In genomic region chr6:134189174-134189573, GRCm38 (mm10) we compare ENCODE assay signal across 11 mouse cellular contexts.
A peak's percentile ranks its signal among the peaks of the same experiment; 100 is the strongest.
DNase-seq lines count a peak whose midpoint lies in the region; ATAC-seq and TF ChIP-seq lines count a peak whose summit lies in the region.
"Had no signal": no experiment of that assay in that cellular context is flagged by ENCODE, and none has a peak within 500 bp of the region (broad histone marks: within the 10 kb centered on the region; RNA-seq: fewer than 3 reads in every experiment).

No protein-coding gene starts in this region.

- peaks cover 18% of the 10 kb centered on the region for H3K4me1 ChIP-seq in kidney, postnatal 0 days (replicated peaks; ENCODE audit: insufficient read depth, low read length)
- peaks cover 29% of the 10 kb centered on the region for H3K4me1 ChIP-seq in embryonic facial prominence, embryonic 15.5 days
- H3K4me1 ChIP-seq in intestine, embryonic 14.5 days (replicated peaks; ENCODE audit: control insufficient read depth, insufficient read depth, low read length), result peaks cover 25% of the 10 kb centered on the region
- H3K4me1 ChIP-seq in midbrain, embryonic 16.5 days (ENCODE audit: control insufficient read depth, insufficient read depth, low read length), result peaks cover 14% of the 10 kb centered on the region

- no peaks in the 10 kb centered on the region for H3K27me3 ChIP-seq in kidney, postnatal 0 days (ENCODE audit: insufficient read depth, low read length)
- H3K27me3 ChIP-seq in embryonic facial prominence, embryonic 15.5 days, result no peaks in the 10 kb centered on the region
- no peaks in the 10 kb centered on the region for H3K27me3 ChIP-seq in intestine, embryonic 14.5 days (replicated peaks; ENCODE audit: control insufficient read depth, insufficient read depth, low read length)
- no peaks in the 10 kb centered on the region for H3K27me3 ChIP-seq in midbrain, embryonic 16.5 days (ENCODE audit: control insufficient read depth, insufficient read depth, low read depth, low read length)

- no peaks in the 10 kb centered on the region for H3K9me3 ChIP-seq in kidney, postnatal 0 days (replicated peaks; ENCODE audit: low read length)
- no peaks in the 10 kb centered on the region for H3K9me3 ChIP-seq in embryonic facial prominence, embryonic 15.5 days (replicated peaks)
- no peaks in the 10 kb centered on the region for H3K9me3 ChIP-seq in intestine, embryonic 14.5 days (ENCODE audit: control insufficient read depth, low read length)
- no peaks in the 10 kb centered on the region for H3K9me3 ChIP-seq in midbrain, embryonic 16.5 days (replicated peaks; ENCODE audit: control insufficient read depth, low read length, poor library complexity, severe bottlenecking)

- no peaks in the 10 kb centered on the region for H3K36me3 ChIP-seq in kidney, postnatal 0 days (ENCODE audit: insufficient read depth, low read length)
- H3K36me3 ChIP-seq in embryonic facial prominence, embryonic 15.5 days, result no peaks in the 10 kb centered on the region
- H3K36me3 ChIP-seq in intestine, embryonic 14.5 days (ENCODE audit: control insufficient read depth, insufficient read depth, low read length), result no peaks in the 10 kb centered on the region
- no peaks in the 10 kb centered on the region for H3K36me3 ChIP-seq in midbrain, embryonic 16.5 days (ENCODE audit: control insufficient read depth, insufficient read depth, low read length)

- no peak overlapping the region for H3K9ac ChIP-seq in kidney, postnatal 0 days (ENCODE audit: low read depth, low read length)
- H3K9ac ChIP-seq in embryonic facial prominence, embryonic 15.5 days, result no peak overlapping the region
- no peak overlapping the region for H3K9ac ChIP-seq in intestine, embryonic 14.5 days (ENCODE audit: low read length)
- H3K9ac ChIP-seq in midbrain, embryonic 16.5 days (ENCODE audit: low read depth, low read length), result no peak overlapping the region

- WGBS in kidney, postnatal 0 days, result 17% methylated on average over 5 of the region's 5 CpGs
- 18% methylated on average over 5 of the region's 5 CpGs for WGBS in embryonic facial prominence, embryonic 15.5 days
- 25% methylated on average over 5 of the region's 5 CpGs for WGBS in intestine, embryonic 14.5 days
- WGBS in midbrain, embryonic 16.5 days, result 39% methylated on average over 5 of the region's 5 CpGs

- H3K4me2 ChIP-seq in kidney, postnatal 0 days (ENCODE audit: low read length), result no peak overlapping the region
- no peak overlapping the region for H3K4me2 ChIP-seq in embryonic facial prominence, embryonic 15.5 days (replicated peaks)
- no peak overlapping the region for H3K4me2 ChIP-seq in intestine, embryonic 14.5 days (ENCODE audit: low read length)
- H3K4me2 ChIP-seq in midbrain, embryonic 16.5 days (ENCODE audit: low read length), result no peak overlapping the region

- peak overlapping the region; percentile 76 for H3K27ac ChIP-seq in kidney, postnatal 0 days
- peak overlapping the region; percentile 65 for H3K27ac ChIP-seq in embryonic facial prominence, embryonic 15.5 days (replicated peaks)
- peak overlapping the region; percentile 62; the same call in 1 of the 2 replicates for H3K27ac ChIP-seq in intestine, embryonic 14.5 days (ENCODE audit: low read depth)
- no peak overlapping the region for H3K27ac ChIP-seq in midbrain, embryonic 16.5 days (ENCODE audit: low read length)

- peak; percentile 16; the same call in 1 of the 2 replicates for ATAC-seq in kidney, postnatal 0 days (replicated peaks; ENCODE audit: low FRiP score, low read depth)
- ATAC-seq in embryonic facial prominence, embryonic 15.5 days (ENCODE audit: insufficient number of reproducible peaks, low FRiP score, low TSS enrichment, low read depth), result no peak
- peak; percentile 13; the same call in 1 of the 2 replicates for ATAC-seq in intestine, embryonic 14.5 days (replicated peaks; ENCODE audit: low FRiP score, low TSS enrichment, low read depth)
- ATAC-seq in midbrain, embryonic 16.5 days, result peak; percentile 1; the same call in 1 of the 2 replicates

- no peak for TF ChIP-seq CTCF in kidney, postnatal 0 days (IDR thresholded peaks at IDR 0.05; ENCODE audit: low read depth)

- DNase-seq in kidney, postnatal 0 days (ENCODE audit: low spot score), result no peak
- no peak for DNase-seq in kidney, postnatal 14 days
- DNase-seq in intestine, embryonic 14.5 days (ENCODE audit: low spot score), result no peak
- no peak for DNase-seq in ovary, adult 18-20 months (ENCODE audit: low spot score)
- DNase-seq in spleen, postnatal 36 days (ENCODE audit: low spot score in 2 of 2), result no peak
- DNase-seq in left cerebral cortex, adult 11 months (ENCODE audit: low spot score), result no peak
- DNase-seq: cerebellum, adult 11 months; gastrocnemius, postnatal 10 days; right cerebral cortex, postnatal 14 days had no signal

- no peak overlapping the region for H3K4me3 ChIP-seq in kidney, postnatal 0 days (replicated peaks; ENCODE audit: low read depth, low read length)
- no peak overlapping the region for H3K4me3 ChIP-seq in embryonic facial prominence, embryonic 15.5 days (replicated peaks)
- H3K4me3 ChIP-seq in intestine, embryonic 14.5 days (ENCODE audit: low read depth, low read length), result no peak overlapping the region
- no peak overlapping the region for H3K4me3 ChIP-seq in midbrain, embryonic 16.5 days (ENCODE audit: low read depth, low read length)
